Mouse (Mus musculus) stomach, postnatal 0 days (tissue): ENCODE data around the gene Slc38a7.

Experiments
- CTCF ChIP-seq: IDR thresholded peaks from 2 replicates; pipeline ENCODE4 v1.5.1; 2016; ENCODE audit warnings: antibody characterized with exemption, low read depth, mild to moderate bottlenecking, moderate library complexity
- EP300 ChIP-seq: optimal IDR thresholded peaks from 2 replicates; pipeline ENCODE3; 2016; ENCODE audit warnings: antibody characterized with exemption

- TF ChIP-seq CTCF, result no peak
- no peak for TF ChIP-seq EP300
These were observed 44.7 kb downstream of the Slc38a7 start for GRCm38 (mm10) chr8:95808631-95809030.
